Mouse (Mus musculus) lung, adult 2 months (tissue): ENCODE results near the gene Fam151a.

Experiments used
- CTCF ChIP-seq: fragments of 200-500 bp; IDR thresholded peaks from 2 replicates; pipeline ENCODE4 v1.5.1; 2011; ENCODE audit warnings: mild to moderate bottlenecking, low read length, control low read depth; ENCODE audit not compliant: insufficient read depth
- POLR2A ChIP-seq: fragments of 200-500 bp; IDR thresholded peaks from 2 replicates; pipeline ENCODE4 v1.6.1; 2011; ENCODE audit warnings: low read depth, mild to moderate bottlenecking, control low read depth, low read length, borderline replicate concordance; ENCODE audit errors: extremely low read depth

- TF ChIP-seq CTCF, result no peak
- TF ChIP-seq POLR2A, result no peak
Observed at GRCm38 (mm10) chr4:106693841-106694430, 39.8 kb upstream of the Fam151a start.
